Mouse (Mus musculus): ENCODE results near the gene Sf3a1. TPM values are rescaled to one million over a fixed set of nuclear protein-coding genes. Genes with fewer than 3 reads are reported as not detected.

Gene Sf3a1
- polyA plus RNA-seq, 1 experiment from 2014 or later: 57.5 TPM

- Histone ChIP-seq H3K9ac (no peak overlapping the region), H3K4me3 (no peak overlapping the region), H3K27ac (no peak overlapping the region), H3K4me1 (peaks cover 7% of the 10 kb centered on the region), H3K9me3 (no peaks in the 10 kb centered on the region), H3K27me3 (replicated peaks) (no peaks in the 10 kb centered on the region), H3K4me2 (no peak overlapping the region), H3K36me3 (replicated peaks) (no peaks in the 10 kb centered on the region)
- no peak for ATAC-seq (replicated peaks)
- 84% methylated on average over 3 of the region's 3 CpGs for WGBS
Measured at GRCm38 (mm10) chr11:4195597-4196031, 35.5 kb downstream of the Sf3a1 start.

- 84% methylated on average over 8 of the region's 8 CpGs for WGBS
- no peak for ATAC-seq (replicated peaks)
- H3K27ac ChIP-seq: no peak overlapping the region
- no peak overlapping the region for H3K9ac ChIP-seq
- no peaks in the 10 kb centered on the region for H3K27me3 ChIP-seq (replicated peaks)
- H3K36me3 ChIP-seq (replicated peaks): no peaks in the 10 kb centered on the region
- no peak overlapping the region for H3K4me2 ChIP-seq
- H3K9me3 ChIP-seq: no peaks in the 10 kb centered on the region
- H3K4me3 ChIP-seq: no peak overlapping the region
- no peaks in the 10 kb centered on the region for H3K4me1 ChIP-seq
Measured at GRCm38 (mm10) chr11:4196636-4197035, 36.5 kb downstream of the Sf3a1 start.

GRCm38 (mm10) chr11:4197691-4198090 is 37.5 kb downstream of the Sf3a1 start:
- H3K4me1 ChIP-seq: no peaks in the 10 kb centered on the region
- no peaks in the 10 kb centered on the region for H3K27me3 ChIP-seq (replicated peaks)
- H3K36me3 ChIP-seq (replicated peaks): no peaks in the 10 kb centered on the region
- 59% methylated on average over 1 of the region's 1 CpGs for WGBS
- ATAC-seq (replicated peaks): no peak
- no peak overlapping the region for H3K4me3 ChIP-seq
- H3K9ac ChIP-seq: no peak overlapping the region
- no peak overlapping the region for H3K27ac ChIP-seq
- no peaks in the 10 kb centered on the region for H3K9me3 ChIP-seq
- no peak overlapping the region for H3K4me2 ChIP-seq

DNA sequence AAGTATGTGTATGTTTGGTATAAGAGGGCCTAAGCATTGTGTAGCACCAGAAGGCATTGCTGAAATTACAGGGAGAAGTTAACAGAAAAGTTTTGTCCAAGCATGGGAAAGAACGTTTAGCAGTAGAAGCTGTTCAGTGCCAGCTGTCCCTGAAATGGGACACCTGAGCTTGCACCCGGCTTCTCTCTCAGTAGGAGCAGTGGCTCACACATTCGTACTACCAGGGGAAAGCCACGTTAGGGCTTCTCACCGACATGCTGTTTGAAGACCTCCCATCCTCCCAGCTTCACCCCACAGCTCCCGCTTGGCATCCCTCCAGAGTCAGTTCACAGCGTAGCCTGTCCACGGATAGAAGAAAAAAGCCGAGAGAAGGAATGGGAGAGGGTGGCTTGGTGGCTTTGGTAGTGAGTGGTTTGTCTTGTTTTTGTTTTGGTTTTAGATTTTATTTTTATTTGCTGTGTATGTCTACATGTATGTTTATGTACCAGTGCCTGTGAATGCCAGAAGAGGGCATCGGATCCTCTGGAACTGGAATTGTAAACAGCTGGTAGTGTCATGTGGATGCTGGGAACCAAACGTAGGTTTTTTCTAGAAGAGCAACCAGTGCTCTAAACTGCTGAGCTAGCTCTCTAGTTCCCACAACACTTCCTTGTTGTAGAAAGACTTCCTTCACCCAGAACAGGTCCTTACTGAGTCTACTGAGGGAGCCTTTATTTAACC is 42.0 kb downstream of the Sf3a1 start:
- no peaks in the 10 kb centered on the region for H3K4me1 ChIP-seq
- WGBS: 74% methylated on average over 11 of the region's 11 CpGs
- no peak overlapping the region for H3K27ac ChIP-seq
- no peak overlapping the region for H3K9ac ChIP-seq
- no peak for ATAC-seq (replicated peaks)
- no peaks in the 10 kb centered on the region for H3K27me3 ChIP-seq (replicated peaks)
- H3K4me3 ChIP-seq: no peak overlapping the region
- H3K36me3 ChIP-seq (replicated peaks): no peaks in the 10 kb centered on the region
- H3K4me2 ChIP-seq: no peak overlapping the region
- no peaks in the 10 kb centered on the region for H3K9me3 ChIP-seq

DNA sequence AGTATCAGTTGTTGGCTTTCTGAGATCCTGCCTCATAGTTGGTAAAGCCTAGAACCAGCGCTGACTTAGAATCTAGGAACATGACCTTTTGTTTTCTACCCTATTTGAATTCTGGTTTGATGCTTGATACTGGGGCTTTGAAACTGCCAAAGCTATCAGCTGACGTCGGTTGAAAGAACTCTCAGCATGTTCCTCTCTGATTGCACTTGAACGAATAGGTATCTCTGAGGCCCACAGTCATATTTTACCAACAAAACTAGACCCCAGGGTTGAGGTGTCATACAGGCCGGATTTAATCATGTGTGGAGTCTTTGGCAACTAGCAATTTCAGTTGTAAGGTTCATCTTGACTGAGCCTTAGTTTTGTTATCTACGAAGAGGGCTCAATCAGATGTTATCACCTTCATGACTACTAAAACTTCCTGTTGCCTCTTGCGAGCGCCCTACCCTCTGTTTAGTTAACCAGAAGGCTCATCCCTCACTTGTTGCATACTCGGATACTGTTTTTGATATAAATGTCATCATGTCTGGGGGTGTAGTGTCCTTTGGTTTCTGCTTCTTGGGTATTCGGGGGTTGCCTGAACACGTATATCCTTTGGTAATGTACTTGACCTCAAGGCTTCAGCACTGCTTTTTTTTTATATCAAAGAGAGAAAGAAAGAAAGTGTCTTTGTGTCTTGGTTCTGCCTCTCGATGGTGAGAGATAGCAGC is 43.0 kb downstream of the Sf3a1 start:
- Histone ChIP-seq H3K4me2 (no peak overlapping the region), H3K9me3 (no peaks in the 10 kb centered on the region), H3K9ac (no peak overlapping the region), H3K4me3 (no peak overlapping the region), H3K36me3 (replicated peaks) (no peaks in the 10 kb centered on the region), H3K27me3 (replicated peaks) (no peaks in the 10 kb centered on the region), H3K4me1 (no peaks in the 10 kb centered on the region), H3K27ac (no peak overlapping the region)
- no peak for ATAC-seq (replicated peaks)
- WGBS: 87% methylated on average over 12 of the region's 12 CpGs

GRCm38 (mm10) chr11:4203705-4204074 is 43.5 kb downstream of the Sf3a1 start:
- Histone ChIP-seq H3K4me2 (no peak overlapping the region), H3K4me1 (no peaks in the 10 kb centered on the region), H3K9me3 (no peaks in the 10 kb centered on the region), H3K27me3 (replicated peaks) (no peaks in the 10 kb centered on the region), H3K27ac (no peak overlapping the region), H3K36me3 (replicated peaks) (no peaks in the 10 kb centered on the region), H3K9ac (no peak overlapping the region), H3K4me3 (no peak overlapping the region)
- whole genome bisulfite sequencing: 58% methylated on average over 2 of the region's 2 CpGs
- ATAC-seq (replicated peaks): no peak

DNA sequence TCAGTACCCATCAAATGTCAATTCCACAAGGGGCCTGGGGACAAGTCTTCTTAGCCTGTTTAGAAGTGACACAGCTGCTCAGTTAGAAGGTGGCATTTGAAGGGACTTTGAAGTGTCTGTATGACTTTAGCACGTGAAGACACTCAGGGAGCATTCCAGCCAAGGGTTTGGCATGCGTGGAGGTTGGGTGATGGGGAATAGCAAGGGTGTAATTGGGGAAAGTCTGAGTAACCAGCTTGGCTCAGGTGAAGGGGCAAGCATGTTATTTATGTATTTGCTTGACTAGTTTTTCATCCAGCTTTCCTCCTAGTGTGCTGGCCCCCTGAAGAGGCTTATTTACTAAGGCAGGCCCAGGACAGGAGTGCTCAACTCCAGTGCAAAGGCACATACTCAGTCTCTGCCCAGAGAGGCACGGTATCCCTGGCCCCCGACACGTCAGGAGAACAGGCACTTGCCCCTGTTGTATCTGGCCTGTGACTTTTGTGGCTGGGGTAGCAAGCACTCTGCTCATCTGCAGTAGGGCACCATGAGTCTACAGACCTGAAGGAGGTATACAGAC is 45.0 kb downstream of the Sf3a1 start:
- no peak overlapping the region for H3K9ac ChIP-seq
- peaks cover 3% of the 10 kb centered on the region; the same call in 1 of the 2 replicates for H3K36me3 ChIP-seq (replicated peaks)
- ATAC-seq (replicated peaks): no peak
- no peaks in the 10 kb centered on the region for H3K9me3 ChIP-seq
- H3K27ac ChIP-seq: no peak overlapping the region
- H3K27me3 ChIP-seq (replicated peaks): no peaks in the 10 kb centered on the region
- WGBS: 89% methylated on average over 5 of the region's 5 CpGs
- no peak overlapping the region for H3K4me2 ChIP-seq
- no peaks in the 10 kb centered on the region for H3K4me1 ChIP-seq
- no peak overlapping the region for H3K4me3 ChIP-seq

GRCm38 (mm10) chr11:4205951-4206350 is 45.8 kb downstream of the Sf3a1 start:
- WGBS: 96% methylated on average over 7 of the region's 7 CpGs
- H3K4me3 ChIP-seq: no peak overlapping the region
- H3K27ac ChIP-seq: no peak overlapping the region
- H3K4me2 ChIP-seq: no peak overlapping the region
- no peaks in the 10 kb centered on the region for H3K27me3 ChIP-seq (replicated peaks)
- peaks cover 5% of the 10 kb centered on the region; the same call in 1 of the 2 replicates for H3K36me3 ChIP-seq (replicated peaks)
- no peaks in the 10 kb centered on the region for H3K9me3 ChIP-seq
- H3K4me1 ChIP-seq: no peaks in the 10 kb centered on the region
- H3K9ac ChIP-seq: no peak overlapping the region
- ATAC-seq (replicated peaks): no peak

GRCm38 (mm10) chr11:4206563-4206962 is 46.4 kb downstream of the Sf3a1 start:
- WGBS: 81% methylated on average over 6 of the region's 6 CpGs
- Histone ChIP-seq H3K9me3 (no peaks in the 10 kb centered on the region), H3K4me1 (no peaks in the 10 kb centered on the region), H3K4me3 (no peak overlapping the region), H3K27ac (no peak overlapping the region), H3K36me3 (replicated peaks) (peaks cover 5% of the 10 kb centered on the region; the same call in 1 of the 2 replicates), H3K27me3 (replicated peaks) (no peaks in the 10 kb centered on the region), H3K9ac (no peak overlapping the region), H3K4me2 (no peak overlapping the region)
- no peak for ATAC-seq (replicated peaks)

DNA sequence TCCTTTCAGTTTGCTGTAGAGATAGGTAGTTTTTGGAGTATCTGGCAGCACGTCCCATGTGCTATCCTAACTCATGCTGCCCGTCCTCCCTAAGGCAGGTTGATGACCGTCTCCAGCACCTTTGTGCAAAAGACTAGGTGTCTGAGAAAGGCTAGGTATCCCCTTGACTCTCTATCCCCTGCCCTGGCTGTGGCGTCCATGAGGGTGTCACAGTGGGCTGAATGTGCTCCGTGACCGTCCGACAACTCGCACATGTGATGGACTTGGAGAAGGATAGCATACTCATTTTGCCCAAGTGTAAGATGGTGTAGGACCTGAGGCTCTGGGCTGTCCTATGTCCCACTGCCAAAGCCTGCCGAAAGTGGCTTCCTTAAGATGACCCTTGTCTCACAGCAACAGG is 47.5 kb downstream of the Sf3a1 start:
- H3K9me3 ChIP-seq: no peaks in the 10 kb centered on the region
- peaks cover 7% of the 10 kb centered on the region; the same call in 1 of the 2 replicates for H3K36me3 ChIP-seq (replicated peaks)
- no peak overlapping the region for H3K27ac ChIP-seq
- no peak overlapping the region for H3K4me2 ChIP-seq
- no peak overlapping the region for H3K4me3 ChIP-seq
- WGBS: 96% methylated on average over 9 of the region's 9 CpGs
- H3K9ac ChIP-seq: no peak overlapping the region
- no peaks in the 10 kb centered on the region for H3K4me1 ChIP-seq
- no peaks in the 10 kb centered on the region for H3K27me3 ChIP-seq (replicated peaks)
- no peak for ATAC-seq (replicated peaks)

DNA sequence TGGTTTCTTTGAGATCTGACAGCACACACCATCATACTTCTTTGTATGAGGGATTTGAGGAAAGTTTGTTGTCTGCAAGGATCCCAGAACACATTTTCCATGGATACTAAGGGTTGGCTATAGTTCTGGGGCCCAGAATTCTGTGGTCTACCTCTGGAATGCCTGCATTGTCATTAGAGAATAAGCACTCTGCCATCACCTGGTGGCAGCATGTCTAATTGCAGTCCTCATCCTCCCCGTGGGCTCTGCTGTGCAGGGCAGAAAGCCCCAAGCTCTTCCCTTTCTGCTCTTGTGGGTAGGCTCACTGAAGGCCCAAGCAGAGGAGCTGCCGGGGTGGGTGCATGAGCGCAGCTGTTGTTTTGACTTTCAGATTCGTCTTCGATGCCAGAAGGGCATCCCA is 49.4 kb downstream of the Sf3a1 start:
- 80% methylated on average over 5 of the region's 5 CpGs for WGBS
- Histone ChIP-seq H3K27ac (no peak overlapping the region), H3K36me3 (replicated peaks) (peaks cover 16% of the 10 kb centered on the region; the same call in 1 of the 2 replicates), H3K4me3 (no peak overlapping the region), H3K4me2 (no peak overlapping the region), H3K4me1 (no peaks in the 10 kb centered on the region), H3K9ac (no peak overlapping the region), H3K9me3 (no peaks in the 10 kb centered on the region), H3K27me3 (replicated peaks) (no peaks in the 10 kb centered on the region)
- ATAC-seq (replicated peaks): no peak

GRCm38 (mm10) chr11:4210786-4211185 is 50.6 kb downstream of the Sf3a1 start:
- no peak for ATAC-seq (replicated peaks)
- H3K4me2 ChIP-seq: no peak overlapping the region
- 83% methylated on average over 1 of the region's 1 CpGs for WGBS
- H3K4me1 ChIP-seq: no peaks in the 10 kb centered on the region
- no peaks in the 10 kb centered on the region for H3K27me3 ChIP-seq (replicated peaks)
- H3K27ac ChIP-seq: no peak overlapping the region
- peaks cover 16% of the 10 kb centered on the region; the same call in 1 of the 2 replicates for H3K36me3 ChIP-seq (replicated peaks)
- H3K4me3 ChIP-seq: no peak overlapping the region
- H3K9me3 ChIP-seq: no peaks in the 10 kb centered on the region
- no peak overlapping the region for H3K9ac ChIP-seq

Measured in midbrain, embryonic 15.5 days (tissue).